Mouse (Mus musculus): ENCODE data around the gene Mia. TPM values are rescaled to one million over a fixed set of nuclear protein-coding genes. Genes with fewer than 3 reads are reported as not detected.

Mia gene
- polyA plus RNA-seq, 1 experiment from 2014 or later: 15.6 TPM

- ATAC-seq (no peak), DNase-seq (ENCODE audit: low spot score) (no peak)
- H3K9ac ChIP-seq (ENCODE audit: low read length): 0 out of 2 replicates have a peak overlapping the region, but pooled peaks have one; percentile 4
- H3K27me3 ChIP-seq (replicated peaks; ENCODE audit: control insufficient read depth, insufficient read depth, low read length): no peaks in the 10 kb centered on the region
- H3K36me3 ChIP-seq (ENCODE audit: control insufficient read depth, insufficient read depth, low read length): peaks cover 60% of the 10 kb centered on the region
- no peak overlapping the region for H3K27ac ChIP-seq (ENCODE audit: low read depth, low read length)
- WGBS: 84% methylated on average over 4 of the region's 4 CpGs
- H3K4me2 ChIP-seq (ENCODE audit: low read length): peak overlapping the region; percentile 29
- H3K9me3 ChIP-seq (replicated peaks; ENCODE audit: control insufficient read depth, low read length): no peaks in the 10 kb centered on the region
- H3K4me3 ChIP-seq (ENCODE audit: low read depth, low read length): no peak overlapping the region
- peaks cover 11% of the 10 kb centered on the region for H3K4me1 ChIP-seq (ENCODE audit: control insufficient read depth, insufficient read depth, low read length)
Observed at GRCm38 (mm10) chr7:27193731-27194130, 12.8 kb upstream of the Mia start.

DNA sequence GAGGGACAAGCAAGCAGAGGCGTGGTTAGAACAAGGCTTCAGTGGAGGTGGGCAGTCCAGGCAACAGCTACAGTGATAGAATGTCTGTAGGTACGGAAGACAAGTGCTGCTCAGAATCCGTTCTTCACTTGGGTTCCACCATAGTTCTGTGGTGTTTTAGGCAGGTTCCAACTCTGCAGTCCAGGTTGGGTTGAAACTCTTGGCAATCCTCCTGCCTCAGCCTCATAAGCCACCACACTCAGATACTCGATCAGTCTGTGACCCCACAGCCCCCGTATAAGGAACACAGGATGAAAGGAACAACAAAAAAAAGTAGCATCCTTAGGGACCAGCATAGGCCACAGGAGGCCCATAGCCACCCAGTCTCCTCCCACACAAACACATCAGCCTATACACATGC lies 11.5 kb upstream of the Mia start:
- Histone ChIP-seq H3K4me1 (ENCODE audit: control insufficient read depth, insufficient read depth, low read length) (peaks cover 11% of the 10 kb centered on the region), H3K4me2 (ENCODE audit: low read length) (no peak overlapping the region), H3K27ac (ENCODE audit: low read depth, low read length) (no peak overlapping the region), H3K4me3 (ENCODE audit: low read depth, low read length) (no peak overlapping the region), H3K9ac (ENCODE audit: low read length) (no peak overlapping the region), H3K9me3 (replicated peaks; ENCODE audit: control insufficient read depth, low read length) (no peaks in the 10 kb centered on the region), H3K36me3 (ENCODE audit: control insufficient read depth, insufficient read depth, low read length) (peaks cover 70% of the 10 kb centered on the region), H3K27me3 (replicated peaks; ENCODE audit: control insufficient read depth, insufficient read depth, low read length) (no peaks in the 10 kb centered on the region)
- ATAC-seq (no peak), DNase-seq (ENCODE audit: low spot score) (no peak)
- WGBS: 96% methylated on average over 5 of the region's 5 CpGs

DNA sequence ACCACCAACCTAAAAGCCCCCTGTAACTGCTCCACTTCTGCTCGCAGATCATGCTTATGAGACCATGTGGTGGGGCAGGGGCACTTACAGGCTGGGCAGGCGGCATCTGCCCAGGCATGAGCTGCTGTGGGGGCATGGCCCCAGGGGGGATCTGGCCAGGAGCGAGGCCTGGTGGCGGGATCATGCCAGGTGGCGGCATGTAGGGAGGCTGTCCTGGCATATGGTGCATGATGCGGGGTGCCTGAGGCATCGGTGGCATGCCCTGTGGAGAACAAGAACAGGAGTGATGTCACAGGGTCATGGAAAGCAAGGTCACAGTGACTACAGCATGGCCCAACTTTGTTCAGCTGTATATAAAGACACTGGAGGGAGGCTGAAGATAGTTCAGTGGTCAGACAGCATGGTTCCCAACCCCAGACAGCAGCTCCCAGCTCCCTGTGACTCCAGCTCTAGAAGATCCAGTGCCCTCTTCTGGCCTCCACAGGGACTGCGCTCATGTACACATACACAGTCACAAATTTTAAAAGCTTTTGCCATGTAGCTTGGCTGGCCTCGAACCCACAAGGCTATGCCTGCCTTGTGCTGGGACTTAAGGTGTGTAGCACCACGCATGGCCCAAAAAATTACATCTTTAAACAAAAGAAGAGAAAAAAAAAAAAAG lies 8.4 kb upstream of the Mia start:
- DNase-seq (ENCODE audit: low spot score) (no peak), ATAC-seq (no peak)
- Histone ChIP-seq H3K4me3 (ENCODE audit: low read depth, low read length) (no peak overlapping the region), H3K36me3 (ENCODE audit: control insufficient read depth, insufficient read depth, low read length) (peaks cover 99% of the 10 kb centered on the region), H3K27me3 (replicated peaks; ENCODE audit: control insufficient read depth, insufficient read depth, low read length) (no peaks in the 10 kb centered on the region), H3K9me3 (replicated peaks; ENCODE audit: control insufficient read depth, low read length) (no peaks in the 10 kb centered on the region), H3K27ac (ENCODE audit: low read depth, low read length) (no peak overlapping the region), H3K4me2 (ENCODE audit: low read length) (no peak overlapping the region), H3K9ac (ENCODE audit: low read length) (no peak overlapping the region), H3K4me1 (ENCODE audit: control insufficient read depth, insufficient read depth, low read length) (peaks cover 4% of the 10 kb centered on the region)
- WGBS: 95% methylated on average over 10 of the region's 10 CpGs

- no peak overlapping the region for H3K27ac ChIP-seq (ENCODE audit: low read depth, low read length)
- DNase-seq (ENCODE audit: low spot score) (no peak), ATAC-seq (no peak)
- H3K36me3 ChIP-seq (ENCODE audit: control insufficient read depth, insufficient read depth, low read length): peaks cover 76% of the 10 kb centered on the region
- no peak overlapping the region for H3K9ac ChIP-seq (ENCODE audit: low read length)
- H3K27me3 ChIP-seq (replicated peaks; ENCODE audit: control insufficient read depth, insufficient read depth, low read length): no peaks in the 10 kb centered on the region
- no peaks in the 10 kb centered on the region for H3K4me1 ChIP-seq (ENCODE audit: control insufficient read depth, insufficient read depth, low read length)
- WGBS: 94% methylated on average over 5 of the region's 5 CpGs
- H3K4me3 ChIP-seq (ENCODE audit: low read depth, low read length): no peak overlapping the region
- no peaks in the 10 kb centered on the region for H3K9me3 ChIP-seq (replicated peaks; ENCODE audit: control insufficient read depth, low read length)
- H3K4me2 ChIP-seq (ENCODE audit: low read length): no peak overlapping the region
Observed at GRCm38 (mm10) chr7:27185986-27186385, 5.0 kb upstream of the Mia start.

DNA sequence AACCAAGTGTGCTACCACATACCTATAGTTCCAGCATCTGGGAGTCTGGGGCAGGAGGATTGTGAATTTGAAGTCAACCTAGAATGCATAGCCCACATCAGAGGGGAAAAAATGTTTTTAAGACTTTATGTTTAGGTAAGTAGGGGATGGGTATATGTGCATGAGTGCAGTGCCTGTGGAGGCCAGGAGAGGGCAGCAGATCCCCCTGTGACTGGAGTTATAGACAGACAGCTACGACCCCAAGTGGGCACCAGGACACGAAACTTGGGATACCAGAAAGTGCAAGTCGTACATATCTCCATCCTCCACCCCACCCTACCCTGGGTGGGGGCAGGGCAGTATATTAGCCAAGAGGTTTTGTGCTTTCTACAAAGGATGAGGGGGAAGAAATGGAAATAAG lies 4.0 kb upstream of the Mia start:
- ATAC-seq: no peak; the same call in 1 of the 2 replicates
- H3K9me3 ChIP-seq (replicated peaks; ENCODE audit: control insufficient read depth, low read length): no peaks in the 10 kb centered on the region
- no peak overlapping the region for H3K27ac ChIP-seq (ENCODE audit: low read depth, low read length)
- no peak overlapping the region for H3K9ac ChIP-seq (ENCODE audit: low read length)
- H3K4me3 ChIP-seq (ENCODE audit: low read depth, low read length): no peak overlapping the region
- DNase-seq (ENCODE audit: low spot score): peak; percentile 38
- H3K27me3 ChIP-seq (replicated peaks; ENCODE audit: control insufficient read depth, insufficient read depth, low read length): no peaks in the 10 kb centered on the region
- H3K4me1 ChIP-seq (ENCODE audit: control insufficient read depth, insufficient read depth, low read length): no peaks in the 10 kb centered on the region
- H3K4me2 ChIP-seq (ENCODE audit: low read length): no peak overlapping the region
- 69% methylated on average over 3 of the region's 3 CpGs for WGBS
- peaks cover 66% of the 10 kb centered on the region for H3K36me3 ChIP-seq (ENCODE audit: control insufficient read depth, insufficient read depth, low read length)

- WGBS: 51% methylated on average over 1 of the region's 1 CpGs
- H3K4me2 ChIP-seq (ENCODE audit: low read length): no peak overlapping the region
- DNase-seq (ENCODE audit: low spot score): peak; percentile 28
- no peaks in the 10 kb centered on the region for H3K27me3 ChIP-seq (replicated peaks; ENCODE audit: control insufficient read depth, insufficient read depth, low read length)
- no peak overlapping the region for H3K9ac ChIP-seq (ENCODE audit: low read length)
- ATAC-seq: no peak
- no peak overlapping the region for H3K4me3 ChIP-seq (ENCODE audit: low read depth, low read length)
- peaks cover 4% of the 10 kb centered on the region; the same call in 1 of the 2 replicates for H3K4me1 ChIP-seq (ENCODE audit: control insufficient read depth, insufficient read depth, low read length)
- no peak overlapping the region for H3K27ac ChIP-seq (ENCODE audit: low read depth, low read length)
- H3K9me3 ChIP-seq (replicated peaks; ENCODE audit: control insufficient read depth, low read length): no peaks in the 10 kb centered on the region
- H3K36me3 ChIP-seq (ENCODE audit: control insufficient read depth, insufficient read depth, low read length): peaks cover 41% of the 10 kb centered on the region
Observed at GRCm38 (mm10) chr7:27182498-27182897, 1.5 kb upstream of the Mia start.

DNA sequence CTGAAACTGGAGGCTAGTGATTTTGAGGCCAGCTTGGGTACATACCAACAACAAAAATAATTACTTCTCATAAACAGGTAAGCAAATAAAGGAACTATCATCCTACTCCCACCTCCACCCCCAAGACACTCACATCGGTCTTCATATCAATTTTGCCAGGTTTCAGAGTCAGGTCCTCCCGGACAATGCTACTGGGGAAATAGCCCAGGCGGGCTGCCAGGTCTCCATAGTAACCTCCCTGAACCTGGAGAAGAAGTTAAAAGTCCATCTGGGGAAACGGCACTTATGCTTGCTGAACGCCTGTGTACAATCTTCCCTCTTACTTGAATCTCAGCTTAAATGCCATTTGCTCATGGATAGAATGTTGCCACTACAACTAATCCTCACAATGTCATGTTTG lies 921 bp downstream of the Mia start:
- ATAC-seq (no peak), DNase-seq (ENCODE audit: low spot score) (no peak)
- WGBS: 47% methylated on average over 5 of the region's 5 CpGs
- H3K27ac ChIP-seq (ENCODE audit: low read depth, low read length): peak overlapping the region; percentile 9; the same call in 1 of the 2 replicates
- peaks cover 4% of the 10 kb centered on the region; the same call in 1 of the 2 replicates for H3K4me1 ChIP-seq (ENCODE audit: control insufficient read depth, insufficient read depth, low read length)
- no peaks in the 10 kb centered on the region for H3K9me3 ChIP-seq (replicated peaks; ENCODE audit: control insufficient read depth, low read length)
- H3K4me2 ChIP-seq (ENCODE audit: low read length): no peak overlapping the region
- H3K36me3 ChIP-seq (ENCODE audit: control insufficient read depth, insufficient read depth, low read length): peaks cover 17% of the 10 kb centered on the region
- no peak overlapping the region for H3K9ac ChIP-seq (ENCODE audit: low read length)
- H3K4me3 ChIP-seq (ENCODE audit: low read depth, low read length): no peak overlapping the region
- H3K27me3 ChIP-seq (replicated peaks; ENCODE audit: control insufficient read depth, insufficient read depth, low read length): no peaks in the 10 kb centered on the region

DNA sequence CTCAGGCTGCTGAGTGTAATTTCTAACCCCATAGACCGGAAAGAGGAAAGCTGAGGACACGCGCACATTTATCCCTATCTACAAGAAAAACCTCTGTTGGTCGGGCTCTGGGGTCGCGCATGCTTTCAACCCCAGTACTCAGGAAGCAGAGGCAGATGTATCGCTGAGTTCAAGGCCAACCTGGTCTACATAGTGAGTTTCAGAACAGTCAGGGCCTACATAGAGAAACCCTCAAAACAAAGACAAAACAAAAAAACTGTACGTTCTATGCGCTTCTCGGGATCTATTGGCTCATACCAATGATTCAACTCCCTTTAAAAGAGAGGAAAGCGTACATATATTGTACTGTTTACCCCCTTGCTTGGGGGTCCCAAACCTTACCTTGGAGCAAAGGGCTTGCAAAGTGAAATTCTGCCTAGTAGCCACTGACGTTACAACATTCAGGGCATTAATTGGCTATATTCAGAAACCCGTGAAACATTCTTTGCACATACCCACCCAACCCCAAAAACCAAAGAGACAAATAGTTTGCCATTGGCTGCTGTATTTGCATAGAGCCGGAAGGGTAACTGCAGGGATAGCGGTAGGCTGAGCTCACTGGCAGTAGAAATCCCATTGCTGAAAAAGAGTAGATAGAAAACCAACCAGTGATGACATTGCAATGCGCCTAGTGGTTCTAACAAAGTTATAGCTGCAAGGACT lies 1.6 kb downstream of the Mia start:
- 46% methylated on average over 16 of the region's 16 CpGs for WGBS
- ATAC-seq: no peak
- no peak for DNase-seq (ENCODE audit: low spot score)
- peak overlapping the region; percentile 61 for H3K4me3 ChIP-seq (ENCODE audit: low read depth, low read length)
- H3K4me1 ChIP-seq (ENCODE audit: control insufficient read depth, insufficient read depth, low read length): peaks cover 4% of the 10 kb centered on the region; the same call in 1 of the 2 replicates
- H3K27me3 ChIP-seq (replicated peaks; ENCODE audit: control insufficient read depth, insufficient read depth, low read length): no peaks in the 10 kb centered on the region
- H3K36me3 ChIP-seq (ENCODE audit: control insufficient read depth, insufficient read depth, low read length): peaks cover 15% of the 10 kb centered on the region
- peak overlapping the region; percentile 65 for H3K27ac ChIP-seq (ENCODE audit: low read depth, low read length)
- H3K9me3 ChIP-seq (replicated peaks; ENCODE audit: control insufficient read depth, low read length): no peaks in the 10 kb centered on the region
- H3K4me2 ChIP-seq (ENCODE audit: low read length): peak overlapping the region; percentile 46
- peak overlapping the region; percentile 40 for H3K9ac ChIP-seq (ENCODE audit: low read length)
